9 mouse cellular contexts compared by ENCODE assay signal in genomic region chr11:117618774-117619173, GRCm38 (mm10). TPM values are rescaled to one million over a fixed set of nuclear protein-coding genes. Genes with fewer than 3 reads are reported as not detected.
DNase-seq lines count a peak whose midpoint lies in the region; TF ChIP-seq lines count a peak whose summit lies in the region.
"Had no signal": no experiment of that assay in that cellular context is flagged by ENCODE, and none has a peak within 500 bp of the region (broad histone marks: within the 10 kb centered on the region; RNA-seq: fewer than 3 reads in every experiment).

No protein-coding gene starts in this region.

- DNase-seq in cerebellum, postnatal 25 days: peak; percentile 22 to 58
- DNase-seq in cerebellum, adult 18-20 months: no peak
- DNase-seq in A20 (ENCODE audit: low read depth, low spot score): peak; percentile 83
- peak; percentile 85 for DNase-seq in gastrocnemius, adult 2 months
- peak; percentile 58 to 64 for DNase-seq in kidney, postnatal 4 days
- no peak for DNase-seq in liver
- no peak for DNase-seq in retina, embryonic 14.5 days (ENCODE audit: low spot score)
- DNase-seq in left cerebral cortex, postnatal 10 days (ENCODE audit: extremely low spot score in 1 of 2, low spot score in 2 of 2): no peak

- no peak for TF ChIP-seq CTCF in gastrocnemius, adult 2 months (IDR thresholded peaks at IDR 0.05)

- peak overlapping the region; percentile 48 for H3K27ac ChIP-seq in gastrocnemius, adult 2 months

- intact Hi-C loops in gastrocnemius, adult 2 months (cut with DNase I): loop anchor here (10.0 kb wide), 1 partner anchor 234 kb away; no protein-coding TSS in a partner anchor
- intact Hi-C loops in left cerebral cortex, postnatal 10 days (cut with DNase I): no loop called here

- peak overlapping the region; percentile 17; the same call in 1 of the 2 replicates for H3K4me3 ChIP-seq in gastrocnemius, adult 2 months
- H3K4me3 ChIP-seq: megakaryocyte, embryonic 14.5 days had no signal

RNA-seq across cellular contexts. Expression of gene Tnrc6c, which starts 35.3 kb away (rescaled TPM):
- 10 to 100 TPM; 18.5 to 24.8 TPM for total RNA-seq in gastrocnemius, adult 2 months (2021)
- total RNA-seq in left cerebral cortex, postnatal 10 days (2021): 10 to 100 TPM; 63.5 to 71.0 TPM

Comparison
In these comparisons a context has a peak if more than half of its experiments do, and no peak if none do; other contexts are left out.
1. DNase-seq: peak in cerebellum, postnatal 25 days (2 of 2), A20 (single experiment), gastrocnemius, adult 2 months (single experiment) and kidney, postnatal 4 days (2 of 2); none in cerebellum, adult 18-20 months (0 of 2), liver (single experiment), retina, embryonic 14.5 days (single experiment) and left cerebral cortex, postnatal 10 days (0 of 2).